Mouse (Mus musculus) WW6 (cell line): ENCODE data around the gene Adk.

Source experiments
- DNase-seq: peaks from one replicate; pipeline ENCODE4 v3.0.0-alpha.2; 2013; ENCODE audit warnings: low read depth, low spot score

The Adk gene

GRCm38 (mm10) chr14:21268229-21268628 is 215.9 kb downstream of the Adk start:
- DNase-seq = no peak

DNA sequence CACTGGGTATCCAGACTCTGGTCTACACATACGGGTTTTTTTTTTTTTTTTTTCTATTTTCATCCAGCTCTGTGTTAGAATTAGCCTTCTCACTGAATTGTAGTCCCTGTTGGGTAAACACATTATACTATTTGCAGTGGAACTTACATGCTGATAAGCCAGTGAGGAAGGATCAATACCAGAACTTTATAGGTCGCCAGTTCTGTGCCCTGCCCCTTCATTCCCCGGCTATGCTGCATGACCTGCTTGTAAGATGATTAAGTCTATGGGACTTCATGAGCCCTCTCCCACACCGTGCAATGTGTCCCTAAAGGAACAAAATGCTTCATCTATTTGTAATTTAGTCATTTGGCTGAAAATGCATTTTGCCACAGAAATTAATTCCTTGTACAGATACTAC is 219.1 kb downstream of the Adk start:
- no peak for DNase-seq

GRCm38 (mm10) chr14:21275786-21276185 is 223.4 kb downstream of the Adk start:
- no peak for DNase-seq

DNA sequence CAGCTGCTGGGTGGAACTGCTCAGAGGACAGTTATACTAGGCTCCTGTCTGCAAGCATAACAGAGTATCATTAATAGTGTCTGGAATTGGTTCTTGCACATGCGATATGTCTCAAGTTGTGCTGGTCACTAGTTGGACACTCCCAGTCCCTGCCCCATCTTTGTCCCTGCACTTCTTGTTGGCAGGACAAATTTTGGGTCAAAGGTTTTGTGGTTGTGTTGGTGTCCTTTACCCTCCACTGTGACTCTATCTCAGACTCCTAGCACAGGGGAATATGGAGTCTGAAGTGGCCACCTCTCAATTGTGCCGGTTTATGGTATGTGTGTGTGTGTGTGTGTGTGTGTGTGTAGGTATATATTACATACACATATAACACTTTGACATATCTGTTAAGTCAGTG is 225.9 kb downstream of the Adk start:
- no peak for DNase-seq

DNA sequence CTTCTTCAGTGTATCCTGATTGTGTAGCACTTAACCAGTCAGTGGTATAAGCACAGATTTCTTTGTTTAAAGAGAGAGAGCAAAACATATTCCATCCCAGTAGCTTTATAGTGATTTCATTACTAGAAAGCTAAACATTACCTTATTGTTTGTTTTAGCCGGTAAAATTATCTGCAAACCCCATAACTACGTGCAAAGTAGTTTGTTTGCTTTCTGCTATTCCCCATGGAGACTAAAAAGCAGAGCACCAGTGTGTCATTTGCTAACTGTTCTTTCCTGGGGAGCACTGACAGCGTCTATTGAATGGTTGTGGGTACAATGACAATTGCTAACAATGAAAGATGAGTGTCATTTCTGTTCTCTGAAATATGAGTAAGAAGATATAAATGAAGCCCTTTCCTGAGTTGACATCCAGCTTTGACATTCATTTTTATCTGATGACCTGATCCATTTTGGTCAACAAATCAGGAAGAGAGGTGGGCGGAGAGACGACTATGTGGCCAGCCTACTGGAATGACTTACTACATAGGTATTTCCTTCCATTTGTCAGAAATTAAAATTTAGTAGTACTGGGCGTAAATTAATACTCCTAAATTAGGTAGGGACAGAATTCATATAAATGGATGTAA is 226.6 kb downstream of the Adk start:
- no peak for DNase-seq

DNA sequence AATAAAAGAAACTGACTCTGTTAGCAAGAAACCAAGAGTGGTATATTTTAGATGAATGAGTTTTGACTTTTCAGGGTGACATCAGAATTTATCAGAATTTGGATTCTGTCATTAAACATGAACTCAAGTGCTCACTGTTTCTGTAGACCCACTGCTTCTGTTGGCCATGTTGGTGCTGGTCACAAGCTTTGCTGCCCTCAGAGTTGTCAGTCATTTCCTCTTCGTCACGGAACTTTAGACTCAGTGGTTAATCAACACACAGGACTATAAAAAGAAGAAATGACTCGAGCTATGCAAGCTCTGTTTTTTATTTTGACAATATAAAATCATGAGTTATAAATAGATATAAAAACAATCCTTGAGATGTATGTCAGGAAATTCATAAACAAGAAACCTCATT is 228.1 kb downstream of the Adk start:
- DNase-seq = no peak

GRCm38 (mm10) chr14:21281506-21281905 is 229.1 kb downstream of the Adk start:
- DNase-seq = no peak

DNA sequence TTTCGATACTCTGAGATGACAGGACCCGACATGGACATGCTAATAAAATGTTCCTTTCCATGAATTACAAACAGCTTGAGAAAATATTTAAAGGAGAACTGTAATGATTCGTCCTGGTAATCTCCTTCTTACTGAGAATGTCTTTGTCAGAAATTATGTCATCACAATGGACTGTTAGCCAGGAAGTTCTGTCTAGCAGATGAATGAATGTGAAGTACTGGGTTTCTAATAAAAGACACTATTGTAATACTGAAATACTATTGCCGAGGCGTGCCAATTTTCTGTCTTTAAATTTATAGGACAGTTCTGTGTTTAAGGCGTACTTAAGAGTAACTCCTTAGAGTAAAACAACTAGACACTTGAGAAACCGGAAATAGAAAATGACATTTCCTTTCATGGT is 231.7 kb downstream of the Adk start:
- no peak for DNase-seq

DNA sequence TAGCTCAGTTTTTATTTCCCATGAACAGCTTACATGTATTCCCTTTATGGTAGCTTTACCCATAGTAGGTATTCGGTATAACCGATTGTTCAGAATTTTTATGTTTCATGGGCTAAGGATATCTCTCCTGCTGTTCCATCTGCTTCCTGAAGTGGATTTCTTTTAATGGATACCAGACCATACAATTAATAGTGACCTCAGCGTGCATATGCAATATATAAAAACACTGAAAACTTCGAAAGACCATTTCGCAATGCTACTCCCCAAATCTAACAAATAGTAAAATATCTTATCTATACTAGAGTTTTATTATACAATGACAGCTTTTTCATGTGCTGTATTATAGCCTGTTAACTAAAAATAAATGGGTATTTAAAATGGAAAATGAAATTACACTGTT is 232.5 kb downstream of the Adk start:
- DNase-seq = no peak

DNA sequence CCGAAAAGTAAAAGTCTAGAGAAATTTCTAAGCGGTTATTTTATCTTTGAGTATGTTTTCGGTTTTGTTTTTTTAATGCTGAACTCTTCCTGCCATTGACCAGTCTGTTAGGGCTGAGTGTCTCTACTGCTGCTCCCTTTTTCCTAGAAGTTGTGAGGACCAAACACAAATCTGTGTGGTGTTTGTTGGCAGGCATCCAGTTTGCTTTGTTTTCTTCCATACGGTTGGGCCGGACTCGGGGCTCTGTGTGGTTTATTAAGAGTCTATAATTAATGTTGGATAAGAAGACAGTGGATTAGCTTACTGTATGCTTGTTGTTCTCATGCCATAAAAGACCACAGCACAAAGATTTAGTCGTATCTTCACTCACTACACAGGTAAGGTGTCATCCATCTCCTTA is 233.9 kb downstream of the Adk start:
- DNase-seq = no peak

GRCm38 (mm10) chr14:21287726-21288442 is 235.5 kb downstream of the Adk start:
- no peak for DNase-seq

DNA sequence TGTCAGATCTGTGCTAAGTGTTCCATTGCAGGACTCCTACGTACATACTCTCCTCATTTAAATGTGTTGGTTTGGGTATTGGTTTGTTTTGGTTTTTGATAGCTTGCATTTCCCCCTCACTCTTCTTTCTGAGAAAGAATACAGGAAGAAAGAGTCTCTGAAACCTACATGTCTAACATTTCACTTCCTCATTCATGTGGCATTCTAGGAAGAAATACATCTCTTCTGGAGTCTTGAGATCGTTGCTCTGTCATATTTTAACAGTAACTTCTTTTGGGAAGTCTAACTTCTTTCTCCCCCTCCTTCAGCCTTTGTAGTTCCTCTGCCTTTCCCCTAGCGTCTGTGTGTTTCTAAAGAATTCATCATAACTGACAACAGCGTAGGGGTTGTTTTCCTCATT is 247.4 kb downstream of the Adk start:
- DNase-seq = no peak

- DNase-seq = no peak
Observed at GRCm38 (mm10) chr14:21304815-21305214, 252.4 kb downstream of the Adk start.

DNA sequence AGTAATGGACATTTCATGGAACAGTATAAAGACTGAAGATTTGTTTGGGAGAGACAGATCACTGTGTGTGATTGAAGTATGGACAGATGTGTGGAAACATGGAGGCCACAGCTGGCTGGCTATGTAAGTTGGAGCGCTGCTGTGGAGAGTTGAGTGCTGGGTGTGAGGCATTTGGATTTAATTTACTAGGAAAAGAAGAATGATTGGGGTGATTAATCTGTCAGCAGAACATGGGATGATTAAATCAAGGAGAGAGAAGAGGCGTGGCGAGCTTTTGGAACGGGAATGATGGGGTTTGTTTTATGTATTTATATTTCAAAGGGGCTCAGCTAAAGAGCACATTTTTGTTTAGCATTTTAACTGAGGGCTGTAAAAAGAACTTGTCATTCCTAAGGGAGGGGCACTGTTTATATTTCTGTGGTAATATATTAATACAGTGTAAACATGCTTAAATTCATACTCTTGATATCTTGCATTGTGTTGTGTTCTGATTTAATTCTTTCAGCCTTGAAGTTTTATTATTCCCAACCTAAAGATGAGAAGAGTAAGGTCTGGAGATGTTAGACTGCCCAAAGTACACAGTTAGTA is 256.1 kb downstream of the Adk start:
- no peak for DNase-seq

- no peak for DNase-seq
Observed at GRCm38 (mm10) chr14:21310530-21310929, 258.2 kb downstream of the Adk start.

- DNase-seq = no peak
Observed at GRCm38 (mm10) chr14:21313561-21314342, 261.4 kb downstream of the Adk start.

GRCm38 (mm10) chr14:21314466-21314865 is 262.1 kb downstream of the Adk start:
- no peak for DNase-seq

DNA sequence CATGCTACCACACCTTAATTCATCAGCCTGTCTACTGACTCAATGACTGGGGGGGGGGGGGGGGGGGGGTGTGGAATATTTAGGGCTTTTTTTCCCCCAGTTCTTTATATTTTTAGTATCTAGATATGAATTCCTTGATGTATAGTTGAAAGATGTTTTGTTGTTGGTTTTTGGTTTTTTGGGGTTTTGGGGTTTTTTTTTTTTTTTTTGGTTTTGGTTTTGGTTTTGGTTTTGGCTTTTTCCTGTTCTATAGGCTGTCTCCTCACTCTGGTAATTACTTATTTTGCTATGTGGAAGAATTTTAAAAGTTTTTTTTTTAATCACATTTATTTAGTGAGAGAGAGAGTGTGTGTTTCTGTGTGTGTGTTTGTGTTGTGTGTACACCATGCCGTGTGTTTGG is 282.5 kb downstream of the Adk start:
- no peak for DNase-seq

- DNase-seq = no peak
Observed at GRCm38 (mm10) chr14:21335691-21336314, 283.4 kb downstream of the Adk start.

DNA sequence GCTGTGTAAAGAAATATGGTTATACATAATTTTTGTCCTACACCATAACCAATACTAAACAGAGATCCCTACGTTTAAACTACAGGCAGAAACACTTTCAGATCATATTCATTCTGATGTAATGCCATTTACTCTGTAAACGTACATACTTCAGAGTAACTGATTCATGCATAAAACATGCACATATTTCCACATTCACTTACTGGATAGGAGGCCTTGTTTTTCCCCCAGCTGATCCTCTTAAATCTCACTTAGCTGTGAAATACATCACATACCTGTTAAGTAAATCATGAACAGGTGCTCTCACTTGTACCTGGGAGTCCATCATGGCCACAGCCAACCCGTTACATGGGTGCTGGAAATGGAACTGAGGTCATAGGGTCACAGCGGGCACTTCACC is 285.6 kb downstream of the Adk start:
- no peak for DNase-seq

GRCm38 (mm10) chr14:21341195-21341594 is 288.8 kb downstream of the Adk start:
- no peak for DNase-seq

- DNase-seq = no peak
Observed at GRCm38 (mm10) chr14:21342984-21343383, 290.6 kb downstream of the Adk start.
